Mouse (Mus musculus): Measurements from ENCODE around the gene Lgr6. TPM values are rescaled to one million over a fixed set of nuclear protein-coding genes. Genes with fewer than 3 reads are reported as not detected.

Gene Lgr6
- total and polyA plus RNA-seq, 2 experiments from 2014 or later: 3.8 to 8.6 TPM

GRCm38 (mm10) chr1:135128986-135129385 is 23.9 kb upstream of the Lgr6 start:
- Histone ChIP-seq H3K27ac (ENCODE audit: low read depth) (no peak overlapping the region), H3K36me3 (replicated peaks; ENCODE audit: control insufficient read depth, insufficient read depth, low read length) (no peaks in the 10 kb centered on the region), H3K9me3 (replicated peaks; ENCODE audit: control insufficient read depth, low read length) (no peaks in the 10 kb centered on the region), H3K4me2 (ENCODE audit: low read depth, low read length) (no peak overlapping the region), H3K4me3 (ENCODE audit: low read depth, low read length) (no peak overlapping the region), H3K27me3 (ENCODE audit: control insufficient read depth, insufficient read depth, low read length) (peaks cover 52% of the 10 kb centered on the region), H3K4me1 (ENCODE audit: control insufficient read depth, insufficient read depth) (peaks cover 21% of the 10 kb centered on the region; the same call in 1 of the 2 replicates), H3K9ac (replicated peaks; ENCODE audit: low read depth, low read length) (no peak overlapping the region)
- TF ChIP-seq EP300 (IDR thresholded peaks at IDR 0.05; ENCODE audit: low read depth) (no peak), CTCF (IDR thresholded peaks at IDR 0.05; ENCODE audit: low read depth) (no peak)
- no peak for DNase-seq (ENCODE audit: low spot score)
- 34% methylated on average over 9 of the region's 9 CpGs for WGBS
- no peak for ATAC-seq (ENCODE audit: insufficient read depth, low read depth)

GRCm38 (mm10) chr1:135128011-135128441 is 22.9 kb upstream of the Lgr6 start:
- H3K4me2 ChIP-seq (ENCODE audit: low read depth, low read length): no peak overlapping the region
- H3K9me3 ChIP-seq (replicated peaks; ENCODE audit: control insufficient read depth, low read length): no peaks in the 10 kb centered on the region
- ATAC-seq (ENCODE audit: insufficient read depth, low read depth) (no peak), DNase-seq (ENCODE audit: low spot score) (no peak)
- H3K36me3 ChIP-seq (replicated peaks; ENCODE audit: control insufficient read depth, insufficient read depth, low read length): no peaks in the 10 kb centered on the region
- H3K27ac ChIP-seq (ENCODE audit: low read depth): no peak overlapping the region
- TF ChIP-seq EP300 (IDR thresholded peaks at IDR 0.05; ENCODE audit: low read depth) (no peak), CTCF (IDR thresholded peaks at IDR 0.05; ENCODE audit: low read depth) (no peak)
- WGBS: 63% methylated on average over 6 of the region's 6 CpGs
- peaks cover 21% of the 10 kb centered on the region; the same call in 1 of the 2 replicates for H3K4me1 ChIP-seq (ENCODE audit: control insufficient read depth, insufficient read depth)
- no peak overlapping the region for H3K4me3 ChIP-seq (ENCODE audit: low read depth, low read length)
- H3K27me3 ChIP-seq (ENCODE audit: control insufficient read depth, insufficient read depth, low read length): peaks cover 52% of the 10 kb centered on the region
- H3K9ac ChIP-seq (replicated peaks; ENCODE audit: low read depth, low read length): no peak overlapping the region

DNA sequence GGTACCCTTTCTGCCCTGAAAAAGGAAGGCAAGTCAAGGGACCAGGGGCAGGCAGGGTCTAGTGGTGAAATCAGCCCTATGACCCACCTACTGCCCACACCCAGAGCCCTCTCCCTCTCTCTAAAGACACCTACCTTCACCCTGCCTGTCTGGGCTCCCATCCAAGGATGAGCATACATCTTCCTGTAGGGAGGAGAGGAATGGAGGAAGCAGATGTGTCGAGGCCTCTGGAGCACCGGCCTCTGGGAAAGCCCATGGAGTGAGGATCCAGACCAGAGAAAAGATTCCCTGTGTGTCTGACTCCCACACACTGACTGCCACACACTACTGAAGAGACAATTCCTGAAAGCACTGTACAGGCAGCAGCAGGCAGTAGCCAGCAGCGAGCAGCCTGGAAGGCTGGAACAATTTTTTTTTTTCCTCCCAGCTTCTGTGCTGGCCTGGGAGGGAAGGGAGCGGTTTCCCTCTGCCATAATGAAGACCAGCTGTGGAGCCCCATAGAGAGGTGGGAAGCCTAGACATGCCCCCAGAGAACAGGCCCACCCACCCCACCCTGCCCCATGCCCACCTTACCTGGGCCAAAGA is 21.5 kb upstream of the Lgr6 start:
- ATAC-seq (ENCODE audit: insufficient read depth, low read depth) (no peak), DNase-seq (ENCODE audit: low spot score) (no peak)
- Histone ChIP-seq H3K9ac (replicated peaks; ENCODE audit: low read depth, low read length) (no peak overlapping the region), H3K27me3 (ENCODE audit: control insufficient read depth, insufficient read depth, low read length) (peaks cover 52% of the 10 kb centered on the region), H3K4me1 (ENCODE audit: control insufficient read depth, insufficient read depth) (peaks cover 13% of the 10 kb centered on the region; the same call in 1 of the 2 replicates), H3K4me3 (ENCODE audit: low read depth, low read length) (no peak overlapping the region), H3K9me3 (replicated peaks; ENCODE audit: control insufficient read depth, low read length) (no peaks in the 10 kb centered on the region), H3K27ac (ENCODE audit: low read depth) (no peak overlapping the region), H3K4me2 (ENCODE audit: low read depth, low read length) (no peak overlapping the region), H3K36me3 (replicated peaks; ENCODE audit: control insufficient read depth, insufficient read depth, low read length) (no peaks in the 10 kb centered on the region)
- TF ChIP-seq EP300 (IDR thresholded peaks at IDR 0.05; ENCODE audit: low read depth): no peak
- no peak for TF ChIP-seq CTCF (IDR thresholded peaks at IDR 0.05; ENCODE audit: low read depth)
- WGBS: 58% methylated on average over 4 of the region's 4 CpGs

GRCm38 (mm10) chr1:135125990-135126389 is 20.9 kb upstream of the Lgr6 start:
- Histone ChIP-seq H3K4me1 (ENCODE audit: control insufficient read depth, insufficient read depth) (peaks cover 8% of the 10 kb centered on the region; the same call in 1 of the 2 replicates), H3K4me3 (ENCODE audit: low read depth, low read length) (no peak overlapping the region), H3K4me2 (ENCODE audit: low read depth, low read length) (no peak overlapping the region), H3K9ac (replicated peaks; ENCODE audit: low read depth, low read length) (no peak overlapping the region), H3K27me3 (ENCODE audit: control insufficient read depth, insufficient read depth, low read length) (peaks cover 47% of the 10 kb centered on the region), H3K36me3 (replicated peaks; ENCODE audit: control insufficient read depth, insufficient read depth, low read length) (no peaks in the 10 kb centered on the region), H3K9me3 (replicated peaks; ENCODE audit: control insufficient read depth, low read length) (no peaks in the 10 kb centered on the region), H3K27ac (ENCODE audit: low read depth) (no peak overlapping the region)
- no peak for DNase-seq (ENCODE audit: low spot score)
- WGBS: 39% methylated on average over 8 of the region's 8 CpGs
- TF ChIP-seq EP300 (IDR thresholded peaks at IDR 0.05; ENCODE audit: low read depth) (no peak), CTCF (IDR thresholded peaks at IDR 0.05; ENCODE audit: low read depth) (no peak)
- ATAC-seq (ENCODE audit: insufficient read depth, low read depth): no peak; the same call in 1 of the 2 replicates

- Histone ChIP-seq H3K4me2 (ENCODE audit: low read depth, low read length) (no peak overlapping the region), H3K9ac (replicated peaks; ENCODE audit: low read depth, low read length) (no peak overlapping the region), H3K9me3 (replicated peaks; ENCODE audit: control insufficient read depth, low read length) (no peaks in the 10 kb centered on the region), H3K36me3 (replicated peaks; ENCODE audit: control insufficient read depth, insufficient read depth, low read length) (no peaks in the 10 kb centered on the region), H3K27ac (ENCODE audit: low read depth) (no peak overlapping the region), H3K27me3 (ENCODE audit: control insufficient read depth, insufficient read depth, low read length) (peaks cover 44% of the 10 kb centered on the region), H3K4me3 (ENCODE audit: low read depth, low read length) (no peak overlapping the region), H3K4me1 (ENCODE audit: control insufficient read depth, insufficient read depth) (peaks cover 5% of the 10 kb centered on the region; the same call in 1 of the 2 replicates)
- DNase-seq (ENCODE audit: low spot score) (no peak), ATAC-seq (ENCODE audit: insufficient read depth, low read depth) (no peak)
- WGBS: 87% methylated on average over 8 of the region's 8 CpGs
- TF ChIP-seq CTCF (IDR thresholded peaks at IDR 0.05; ENCODE audit: low read depth) (no peak), EP300 (IDR thresholded peaks at IDR 0.05; ENCODE audit: low read depth) (no peak)
Observed at GRCm38 (mm10) chr1:135124573-135125363, 19.7 kb upstream of the Lgr6 start.

Measured in heart, postnatal 0 days (tissue).